Mouse (Mus musculus) inflammation-experienced regulatory T-cells, adult 6 months (primary cell): ENCODE measurements at regions not wholly inside any gene's neighbourhood (a gene's known extent, or its start where the extent isn't known, plus 50 kb on each side); places are given as distances from the start of the nearest gene placed in this dataset.
"Not testable (repeated sequence)": the region's sequence is repeated elsewhere in the genome, so short reads cannot be mapped to it uniquely, and the experiment has no call there.

Experiments
- ATAC-seq: one replicate; pipeline ENCODE4 v1.8.0; 2017

- ATAC-seq, result no peak
These were observed 52.1 kb upstream of the Map3k1 start for GRCm38 (mm10) chr13:111860931-111861330.

- ATAC-seq, result no peak
These were observed 53.5 kb upstream of the Map3k1 start for GRCm38 (mm10) chr13:111862316-111862715.

GRCm38 (mm10) chr13:111865956-111866355 lies 57.2 kb upstream of the Map3k1 start:
- no peak for ATAC-seq

- ATAC-seq, result peak; percentile 9
These were observed 58.5 kb upstream of the Map3k1 start for GRCm38 (mm10) chr13:111867261-111867660.

GRCm38 (mm10) chr13:111867763-111868725 lies 59.3 kb upstream of the Map3k1 start:
- ATAC-seq, result peak; percentile 91

GRCm38 (mm10) chr13:111868947-111869346 lies 60.2 kb upstream of the Map3k1 start:
- ATAC-seq, result no peak

- no peak for ATAC-seq
These were observed 61.1 kb upstream of the Map3k1 start for GRCm38 (mm10) chr13:111869771-111870437.

GRCm38 (mm10) chr13:111870505-111870904 lies 61.7 kb upstream of the Map3k1 start:
- no peak for ATAC-seq

GRCm38 (mm10) chr13:111871672-111872410 lies 63.0 kb upstream of the Map3k1 start:
- ATAC-seq, result no peak

- ATAC-seq, result no peak
These were observed 65.5 kb upstream of the Map3k1 start for GRCm38 (mm10) chr13:111874330-111874729.

- no peak for ATAC-seq
These were observed 67.6 kb upstream of the Map3k1 start for GRCm38 (mm10) chr13:111876404-111876803.

- ATAC-seq, result no peak
These were observed 68.1 kb upstream of the Map3k1 start for GRCm38 (mm10) chr13:111876847-111877246.

- not testable (repeated sequence) for ATAC-seq
These were observed 75.2 kb upstream of the Map3k1 start for GRCm38 (mm10) chr13:111883768-111884566.

- ATAC-seq, result no peak
These were observed 82.0 kb upstream of the Map3k1 start for GRCm38 (mm10) chr13:111890792-111891191.

GRCm38 (mm10) chr13:111892141-111892540 lies 83.3 kb upstream of the Map3k1 start:
- ATAC-seq, result no peak

GRCm38 (mm10) chr13:111893221-111893713 lies 84.5 kb upstream of the Map3k1 start:
- no peak for ATAC-seq

- ATAC-seq, result no peak
These were observed 86.1 kb upstream of the Map3k1 start for GRCm38 (mm10) chr13:111894804-111895478.

- ATAC-seq, result no peak
These were observed 87.5 kb upstream of the Map3k1 start for GRCm38 (mm10) chr13:111896279-111896678.

GRCm38 (mm10) chr13:111903361-111903760 lies 94.6 kb upstream of the Map3k1 start:
- no peak for ATAC-seq

- no peak for ATAC-seq
These were observed 95.1 kb upstream of the Map3k1 start for GRCm38 (mm10) chr13:111903931-111904330.

GRCm38 (mm10) chr13:111904616-111905212 lies 95.9 kb upstream of the Map3k1 start:
- no peak for ATAC-seq
